Mouse (Mus musculus): ENCODE data around the gene Pde8a. TPM values are rescaled to one million over a fixed set of nuclear protein-coding genes. Genes with fewer than 3 reads are reported as not detected.

The Pde8a gene
- polyA plus RNA-seq (2017; shearing (Covaris generic)): 1.4 TPM

DNA sequence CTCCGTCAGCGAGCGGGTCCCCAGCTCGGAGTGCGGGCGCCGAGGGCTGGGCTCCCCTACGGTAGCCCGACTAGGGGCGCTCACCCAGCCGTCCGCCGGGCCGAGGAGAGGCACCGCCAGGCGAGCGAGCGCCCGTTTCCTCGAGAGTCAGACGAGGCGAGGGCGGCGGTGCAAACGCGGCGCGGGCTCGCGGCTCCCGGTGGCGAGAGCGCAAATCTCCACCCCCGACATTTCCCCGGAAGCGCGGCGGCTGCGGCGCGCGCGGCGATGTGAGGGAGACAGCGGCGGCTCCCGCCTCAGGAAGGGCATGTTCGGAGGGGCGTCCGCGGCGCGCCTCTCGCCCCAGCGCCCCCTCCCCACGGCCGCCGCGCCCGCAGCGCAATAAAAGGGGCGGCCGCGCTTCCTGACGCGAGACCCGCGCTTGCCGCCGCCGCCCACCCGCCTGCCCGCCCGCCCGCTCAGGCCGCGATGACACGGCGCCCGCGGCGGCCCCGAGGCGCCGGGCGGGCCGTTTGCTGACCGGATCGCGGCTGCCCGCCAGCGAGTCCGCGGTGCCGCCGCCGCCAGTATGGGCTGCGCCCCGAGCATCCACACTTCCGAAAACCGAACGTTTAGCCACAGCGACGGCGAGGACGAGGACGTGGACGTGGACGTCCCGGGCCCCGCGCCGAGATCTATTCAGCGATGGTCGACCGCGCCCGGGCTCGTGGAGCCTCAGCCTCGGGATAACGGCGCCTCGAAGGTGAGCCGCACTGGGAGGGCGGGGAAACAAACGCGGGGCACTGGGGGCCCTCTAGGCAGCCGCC, at the start of gene Pde8a:
Gene Pde8a (plus strand): TSS at position 250 of the 806 bp plus-strand sequence.

DNA sequence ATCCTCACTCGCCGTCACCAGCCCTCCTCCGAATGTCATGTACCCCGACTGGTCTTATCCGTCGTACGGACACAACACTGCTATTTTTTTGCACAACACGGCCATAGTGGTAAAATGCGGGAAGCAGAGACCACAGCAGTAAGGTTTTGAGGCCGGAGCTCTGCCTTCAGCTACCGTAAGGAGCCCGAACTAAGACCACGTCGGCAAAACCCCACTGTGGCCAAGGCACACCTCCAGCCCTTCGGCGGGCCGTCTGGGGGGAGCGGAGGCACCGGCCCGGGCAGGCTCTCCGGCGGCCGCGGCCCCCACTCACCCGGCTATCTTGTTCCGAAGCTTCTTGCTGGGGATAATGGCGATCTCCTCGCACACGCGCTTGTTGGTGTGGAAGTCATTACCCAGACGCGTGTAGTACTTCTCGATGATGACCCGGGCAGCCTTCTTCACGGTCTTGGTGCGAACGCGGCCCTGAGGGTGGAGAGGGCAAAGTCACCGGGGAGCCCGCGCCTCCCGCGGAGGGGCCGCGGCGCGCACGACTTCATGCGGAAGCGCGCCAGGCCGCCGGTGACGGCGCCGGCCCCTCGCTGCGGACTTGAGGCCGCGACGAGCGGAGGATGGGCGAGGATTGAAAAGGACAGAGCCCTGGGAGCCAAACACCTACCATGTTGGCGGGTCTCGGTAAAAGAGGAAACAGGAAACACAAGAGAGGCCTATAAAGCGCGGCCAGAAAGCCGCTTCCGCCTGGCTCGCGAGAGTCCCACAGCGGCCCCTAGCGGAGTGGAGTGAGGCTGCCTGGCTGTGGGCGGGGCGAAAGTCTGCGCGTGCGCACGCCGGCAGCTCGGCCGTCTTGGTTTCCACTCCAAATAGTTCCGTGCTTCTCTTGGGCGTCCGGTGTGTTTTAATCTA, 131.4 kb downstream of the Pde8a start, which contains the start of gene Rps17:
Gene Rps17 (minus strand): TSS at position 711 of the 903 bp plus-strand sequence.

Other genes starting within 250 kb of the Pde8a start
- 24.7 TPM for gene Zfp592, start 219.9 kb upstream of the Pde8a start, polyA plus RNA-seq (2017; shearing (Covaris generic))
- gene Alpk3, start 156.0 kb upstream of the Pde8a start, polyA plus RNA-seq (2017; shearing (Covaris generic)): 0.05 TPM
- not detected for gene Slc28a1, start 98.8 kb upstream of the Pde8a start, polyA plus RNA-seq (2017; shearing (Covaris generic))
- 682 TPM for gene Rps17, start 131.7 kb downstream of the Pde8a start, polyA plus RNA-seq (2017; shearing (Covaris generic))
- not detected for gene Cpeb1, start 241.9 kb downstream of the Pde8a start, polyA plus RNA-seq (2017; shearing (Covaris generic))

Measured in inflammation-experienced regulatory T-cells, adult 16 weeks (primary cell).